Mouse (Mus musculus) MEL-GATA-1-ER (cell line): ENCODE data around the gene Map3k15.

Experiments used
- DNase-seq: peaks from one replicate; pipeline ENCODE4 v3.0.0-alpha.2; 2012; ENCODE audit warnings: low read depth; ENCODE audit errors: extremely low read depth

The Map3k15 gene

DNA sequence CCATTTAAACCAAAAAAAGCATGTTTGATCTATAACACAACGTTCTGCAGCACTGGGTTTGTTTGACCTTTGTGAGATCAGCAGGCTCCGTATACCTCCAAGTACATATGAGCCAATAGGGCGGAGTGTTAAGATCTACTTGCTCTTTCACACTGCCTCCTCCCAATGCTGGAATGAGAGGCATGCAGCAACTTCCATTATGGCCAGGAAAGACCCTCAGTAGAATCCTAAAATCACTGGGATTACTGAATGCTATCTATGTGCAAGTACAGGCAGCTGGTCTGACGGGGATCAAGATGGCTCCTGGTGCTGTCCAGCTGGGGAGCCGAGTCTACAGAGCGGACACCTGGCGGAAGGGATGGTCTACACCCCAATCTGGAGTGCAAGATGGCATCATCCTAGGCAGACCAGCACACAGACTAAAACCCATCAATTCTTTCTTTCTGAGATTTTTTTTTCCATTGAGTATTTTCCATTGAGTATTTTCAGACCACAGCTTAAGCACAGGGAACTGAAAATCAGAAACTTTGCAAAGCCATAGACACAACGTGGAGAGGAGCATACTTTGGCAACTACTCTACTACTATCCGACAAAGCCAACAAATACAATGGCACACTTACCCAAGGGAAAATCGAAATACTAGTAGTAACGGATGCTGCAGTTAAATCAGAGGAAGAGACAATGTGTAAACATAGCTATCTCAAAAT lies 146.1 kb downstream of the Map3k15 start:
- no peak for DNase-seq

DNA sequence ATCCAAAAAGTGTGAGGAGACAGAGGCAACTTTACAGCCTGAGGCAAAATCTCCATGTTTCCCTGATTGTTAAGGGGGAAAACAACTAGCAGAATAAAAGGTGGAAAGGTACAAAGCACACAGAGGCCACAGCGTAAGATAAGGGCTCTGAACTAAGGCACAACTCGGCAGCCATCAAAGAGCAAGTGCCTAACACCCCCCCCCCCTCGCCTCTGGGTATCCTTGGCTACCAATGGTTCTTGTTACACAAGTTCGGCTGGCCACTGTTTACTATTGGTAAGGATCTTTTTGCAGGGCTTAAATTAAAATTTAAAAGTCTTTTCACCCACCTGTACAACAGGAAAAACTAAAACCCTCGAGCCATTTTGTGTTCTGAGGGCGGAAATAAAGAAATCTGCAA lies 147.5 kb downstream of the Map3k15 start:
- DNase-seq: no peak

- DNase-seq: peak; percentile 42
Observed at GRCm38 (mm10) chrX:160136153-160136552, 147.9 kb downstream of the Map3k15 start.

- DNase-seq: no peak
Observed at GRCm38 (mm10) chrX:160137177-160137860, 149.1 kb downstream of the Map3k15 start.

GRCm38 (mm10) chrX:160137861-160138717 lies 149.9 kb downstream of the Map3k15 start, which contains the start of gene Pdha1:
TSS of gene Pdha1 (minus strand) at chrX:160138413.
- peak; percentile 84 for DNase-seq

- DNase-seq: no peak
Observed at GRCm38 (mm10) chrX:160146806-160147205, 158.6 kb downstream of the Map3k15 start.

GRCm38 (mm10) chrX:160147406-160147805 lies 159.2 kb downstream of the Map3k15 start:
- DNase-seq: no peak

DNA sequence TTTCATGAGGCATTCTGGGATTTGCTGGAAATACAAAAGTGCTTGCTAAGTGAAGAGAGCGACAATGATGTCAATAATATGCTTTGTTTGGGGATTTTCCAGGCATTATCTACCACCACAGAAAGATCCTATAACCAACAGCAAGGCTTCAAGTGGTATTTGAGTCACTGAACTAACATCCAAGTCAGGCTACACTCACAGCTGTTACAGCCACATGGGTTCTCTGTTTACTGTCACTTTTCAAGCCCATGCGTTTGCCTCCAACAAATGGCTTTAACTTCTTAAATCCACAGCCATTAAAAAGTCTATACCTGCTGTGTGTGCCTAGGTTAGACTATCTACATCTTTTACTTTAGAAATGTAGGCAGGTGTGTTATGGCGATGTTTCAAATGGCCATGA lies 160.6 kb downstream of the Map3k15 start:
- DNase-seq: no peak

- DNase-seq: peak; percentile 16
Observed at GRCm38 (mm10) chrX:160153147-160153815, 165.0 kb downstream of the Map3k15 start.

DNA sequence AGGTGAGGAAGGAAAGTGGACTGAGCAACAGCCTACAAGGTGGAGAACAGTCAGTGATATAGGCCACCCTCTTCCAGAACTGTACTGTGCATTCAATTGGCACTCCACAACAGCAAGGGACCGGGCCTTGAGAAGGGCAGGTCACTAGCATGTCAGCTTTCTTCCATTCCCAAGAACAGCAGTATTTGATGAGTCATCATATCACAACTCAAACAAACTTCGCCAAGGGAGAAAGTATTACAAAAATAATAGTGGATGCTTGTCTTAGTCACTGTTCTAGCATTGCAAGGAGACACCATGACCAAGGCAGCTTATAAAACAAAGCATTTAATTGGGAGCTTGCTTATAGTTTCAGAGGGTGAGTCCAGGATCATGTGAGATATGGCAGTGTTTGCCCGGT lies 176.0 kb downstream of the Map3k15 start:
- no peak for DNase-seq

GRCm38 (mm10) chrX:160166246-160166985 lies 178.2 kb downstream of the Map3k15 start:
- DNase-seq: no peak

- DNase-seq: peak; percentile 59
Observed at GRCm38 (mm10) chrX:160170150-160170549, 181.9 kb downstream of the Map3k15 start.
